Mouse (Mus musculus) myocyte (in vitro differentiated cells): ENCODE data around the gene Unc5c.

ENCODE experiments used
- CEBPB ChIP-seq: IDR thresholded peaks from 2 replicates; pipeline ENCODE4 v1.6.1; 2011; ENCODE audit warnings: mild to moderate bottlenecking, moderate library complexity; ENCODE audit not compliant: poor library complexity, insufficient read depth, severe bottlenecking
- E2F4 ChIP-seq: IDR thresholded peaks from one replicate; pipeline ENCODE4 v1.6.1; 2011; ENCODE audit warnings: mild to moderate bottlenecking, control low read depth, moderate library complexity; ENCODE audit not compliant: insufficient read depth
- MAX ChIP-seq: IDR thresholded peaks from one replicate; pipeline ENCODE4 v1.6.1; 2011; ENCODE audit warnings: low read depth, mild to moderate bottlenecking, control low read depth
- MYOG ChIP-seq, 3 experiments: IDR thresholded peaks; one replicate each; pipeline ENCODE4 v1.6.1; 2011; ENCODE audit warnings: control low read depth in 2 of 3, low read depth in 2 of 3, mild to moderate bottlenecking in 2 of 3; ENCODE audit not compliant: insufficient read length in 2 of 3, control insufficient read depth in 1 of 3, insufficient read depth in 1 of 3
- POLR2A ChIP-seq: IDR thresholded peaks from one replicate; pipeline ENCODE4 v1.6.1; 2011; ENCODE audit warnings: low read depth, mild to moderate bottlenecking, control low read depth, moderate library complexity; ENCODE audit not compliant: insufficient read length
- POLR2AphosphoS2 ChIP-seq: IDR thresholded peaks from one replicate; pipeline ENCODE4 v1.6.1; 2011; ENCODE audit warnings: low read depth, control low read depth; ENCODE audit not compliant: insufficient read length
- TCF12 ChIP-seq: IDR thresholded peaks from one replicate; pipeline ENCODE4 v1.6.1; 2011; ENCODE audit warnings: mild to moderate bottlenecking, control low read depth; ENCODE audit not compliant: poor library complexity, insufficient read depth, severe bottlenecking
- TCF3 ChIP-seq: IDR thresholded peaks from one replicate; pipeline ENCODE4 v1.6.1; 2011; ENCODE audit warnings: low read depth, control low read depth; ENCODE audit not compliant: insufficient read length

GRCm38 (mm10) chr3:141549661-141550060 lies 84.6 kb downstream of the Unc5c start:
- TF ChIP-seq MAX (no peak), POLR2A (no peak), POLR2AphosphoS2 (no peak), E2F4 (no peak), CEBPB (no peak), TCF3 (no peak), TCF12 (no peak), MYOG (IDR thresholded peaks at IDR 0.05; ENCODE audit: control insufficient read depth in 1 of 3, insufficient read depth in 1 of 3, insufficient read length in 2 of 3, low read depth in 2 of 3) (no peak)
